Mouse (Mus musculus) adrenal gland, postnatal 14 days (tissue): ENCODE results near the gene Ahnak2. TPM values are rescaled to one million over a fixed set of nuclear protein-coding genes. Genes with fewer than 3 reads are reported as not detected.

Experiments
- DNase-seq: peaks from one replicate; pipeline ENCODE4 v3.0.0; 2021; ENCODE audit warnings: mixed read lengths
- microRNA-seq, 2 experiments: library from miRNA; unstranded; fragments of <30 nt; microRNA quantifications; one replicate each; pipeline ENCODE4 v1.2.0; 2021
- total RNA-seq: library from RNA; stranded (reverse); gene quantifications from 2 replicates; pipeline ENCODE4 v1.2.3, GENCODE M21; 2021

Gene Ahnak2
- total RNA-seq, 1 experiment from 2014 or later = 7.2 TPM

DNA sequence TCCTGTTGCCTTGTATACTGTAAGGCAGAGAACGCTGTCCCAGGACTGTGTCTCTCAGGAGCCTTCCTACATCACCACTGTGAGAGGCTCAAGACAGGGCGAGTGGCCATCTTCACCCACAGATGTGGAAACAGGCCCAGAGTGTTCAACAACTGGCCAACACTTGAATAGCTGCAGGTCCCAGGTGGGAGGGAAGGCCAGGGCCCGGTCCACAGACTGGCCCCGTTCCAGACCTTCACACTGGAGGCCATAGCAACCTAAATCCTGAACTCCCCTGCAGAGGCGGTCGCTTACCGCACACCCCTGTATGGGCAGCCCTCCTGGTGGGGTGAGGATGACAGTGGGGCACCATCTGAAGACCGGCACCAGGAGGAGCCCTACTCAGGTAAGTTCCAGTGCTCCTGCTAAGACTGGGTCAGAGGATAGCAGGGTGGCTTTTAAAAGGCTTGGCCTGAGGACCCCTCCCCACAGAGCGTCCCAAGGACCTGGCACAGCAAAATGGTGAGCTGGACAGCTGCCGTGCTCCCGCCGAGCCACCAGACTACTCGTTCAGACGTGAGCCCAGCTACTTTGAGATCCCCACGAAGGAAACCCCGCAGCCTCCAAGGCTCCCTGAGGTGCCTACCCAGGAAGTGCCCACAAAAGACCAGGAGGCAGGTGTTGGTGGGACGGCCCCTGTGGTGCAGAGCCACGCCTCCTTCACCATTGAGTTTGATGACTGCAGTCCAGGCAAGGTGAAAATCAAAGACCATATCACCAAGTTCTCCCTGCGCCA is 67.4 kb downstream of the Ahnak2 start:
- DNase-seq = no peak

GRCm38 (mm10) chr12:112734108-112734820 is 68.2 kb downstream of the Ahnak2 start:
- DNase-seq = no peak

GRCm38 (mm10) chr12:112732591-112732990 is 69.9 kb downstream of the Ahnak2 start:
- no peak for DNase-seq

DNA sequence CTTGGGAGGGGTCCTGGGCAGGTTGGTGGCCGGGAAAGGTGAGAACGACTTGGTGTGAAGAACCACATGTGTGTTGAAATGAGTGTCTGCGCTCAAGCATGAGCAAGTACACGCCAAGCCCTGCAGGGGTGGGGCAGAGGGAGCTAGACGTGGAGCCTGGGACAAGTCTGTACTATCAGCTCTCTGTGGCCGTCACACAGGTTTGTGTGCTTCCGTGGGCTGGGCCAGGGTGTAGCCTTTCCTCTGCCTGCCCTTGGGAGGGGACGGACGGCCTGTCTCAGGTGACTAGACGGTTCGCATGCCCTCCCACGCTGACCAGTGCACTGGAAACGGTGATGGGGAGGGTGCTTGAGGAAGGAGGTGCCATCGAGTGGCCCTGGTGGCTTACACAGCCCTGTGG is 71.6 kb downstream of the Ahnak2 start:
- no peak for DNase-seq

- no peak for DNase-seq
Measured at GRCm38 (mm10) chr12:112727801-112728200, 74.7 kb downstream of the Ahnak2 start.

DNA sequence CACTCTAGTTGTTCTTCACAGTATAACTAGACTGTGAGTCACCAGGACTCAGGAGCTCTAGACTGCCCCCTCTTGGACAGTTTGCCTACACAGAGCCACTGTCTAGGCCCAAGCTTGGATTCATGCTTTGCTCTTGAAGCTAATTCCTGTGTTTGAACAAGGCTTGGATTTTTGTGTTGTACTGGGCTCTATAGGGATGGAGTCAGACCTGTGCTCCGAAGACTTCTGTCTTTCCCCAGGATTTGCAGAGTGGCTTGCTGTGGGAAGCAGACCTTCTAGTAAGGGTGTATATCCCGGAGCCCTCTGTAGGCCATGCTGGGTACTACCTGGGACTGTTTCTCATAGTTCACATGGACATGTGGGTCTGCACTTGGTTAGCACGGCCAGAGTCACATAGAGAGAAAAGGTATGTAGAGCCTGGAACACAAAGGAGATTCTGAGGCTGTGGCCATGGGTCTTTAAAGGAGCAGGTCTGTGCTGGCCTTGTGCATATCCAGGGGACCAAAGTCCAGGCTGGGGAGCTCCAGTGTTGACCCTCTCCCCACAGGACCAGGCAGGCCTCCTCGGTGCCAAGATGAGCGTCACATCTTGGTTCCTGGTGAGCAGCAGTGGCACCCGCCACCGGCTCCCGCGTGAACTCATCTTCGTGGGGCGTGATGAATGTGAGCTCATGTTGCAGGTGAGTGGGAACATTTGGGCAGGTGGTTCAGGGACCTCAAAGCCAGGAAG is 78.2 kb downstream of the Ahnak2 start:
- DNase-seq = peak; percentile 80

DNA sequence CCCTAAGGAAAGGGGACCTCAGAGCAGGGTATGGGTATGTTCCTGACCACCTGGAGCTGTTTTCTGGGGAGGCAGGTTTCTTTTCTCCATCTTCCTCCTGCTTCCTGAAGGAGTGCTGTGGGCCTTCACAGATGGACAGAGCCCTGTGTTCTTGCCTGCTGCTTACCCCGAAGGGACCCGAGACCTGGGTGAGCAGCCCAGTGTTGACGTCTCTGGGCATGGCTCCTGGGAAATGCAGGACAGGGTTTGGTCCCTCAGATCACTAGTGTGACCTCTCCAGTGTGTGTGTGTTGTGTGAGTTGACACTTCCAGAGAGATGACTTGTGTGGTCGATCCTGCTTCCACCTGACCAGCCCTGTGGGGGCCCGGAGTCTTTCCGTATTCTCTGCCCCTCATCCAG is 79.0 kb downstream of the Ahnak2 start:
- no peak for DNase-seq

DNA sequence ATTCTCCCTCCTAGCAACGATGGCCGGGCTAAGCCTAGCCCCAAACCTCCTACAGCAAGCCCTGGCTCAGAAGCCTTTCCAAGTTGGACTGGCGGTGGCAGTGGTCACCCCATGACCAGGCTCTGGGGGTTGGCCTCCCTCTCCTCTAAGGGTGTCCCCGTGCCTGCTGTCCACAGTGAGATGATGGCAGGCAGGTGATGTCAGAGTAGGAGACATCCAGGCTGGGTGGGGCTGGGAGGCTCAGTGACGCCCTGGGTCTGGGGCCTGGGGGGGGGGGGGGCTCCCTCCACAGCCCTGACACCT is 79.5 kb downstream of the Ahnak2 start:
- no peak for DNase-seq

GRCm38 (mm10) chr12:112722240-112723027 is 80.0 kb downstream of the Ahnak2 start:
- DNase-seq = peak; percentile 86

Small RNA genes within 50 kb of the gene (microRNA-seq; reads per million reads assigned to microRNA genes)
- gene Mir6940 = 0 to 0.38 reads per million in 2 experiments

Other genes starting within 250 kb of the Ahnak2 start
- gene Inf2, start 213.9 kb downstream of the Ahnak2 start, total RNA-seq = 25.3 and 33.2 TPM in 2 replicates
- 34.1 and 37.6 TPM in 2 replicates for gene Adssl1, start 182.6 kb downstream of the Ahnak2 start, total RNA-seq
- gene Siva1, start 158.0 kb downstream of the Ahnak2 start, total RNA-seq = 48.4 and 54.1 TPM in 2 replicates
- 245 and 247 TPM in 2 replicates for gene Akt1, start 127.8 kb downstream of the Ahnak2 start, total RNA-seq
- 2.8 and 4.6 TPM in 2 replicates for gene Zbtb42, start 123.8 kb downstream of the Ahnak2 start, total RNA-seq
- 29.1 and 33.0 TPM in 2 replicates for gene Cep170b, start 82.2 kb downstream of the Ahnak2 start, total RNA-seq
- 6.4 and 19.9 TPM in 2 replicates for gene Pld4, start 42.0 kb downstream of the Ahnak2 start, total RNA-seq
- gene Clba1, start 6.3 kb upstream of the Ahnak2 start, total RNA-seq = 3.4 and 5.6 TPM in 2 replicates
- 19.9 and 21.4 TPM in 2 replicates for gene Cdca4, start 26.8 kb upstream of the Ahnak2 start, total RNA-seq
- 0.30 and 3.4 TPM in 2 replicates for gene Gpr132, start 65.6 kb upstream of the Ahnak2 start, total RNA-seq
- gene Jag2, start 127.1 kb upstream of the Ahnak2 start, total RNA-seq = 18.6 and 20.8 TPM in 2 replicates
- gene Nudt14, start 139.5 kb upstream of the Ahnak2 start, total RNA-seq = 32.5 and 35.7 TPM in 2 replicates
- 18.3 and 21.1 TPM in 2 replicates for gene Btbd6, start 173.8 kb upstream of the Ahnak2 start, total RNA-seq
- gene Brf1, start 198.0 kb upstream of the Ahnak2 start, total RNA-seq = 46.3 and 57.7 TPM in 2 replicates
- 30.0 and 31.1 TPM in 2 replicates for gene Pacs2, start 211.9 kb upstream of the Ahnak2 start, total RNA-seq